Mouse (Mus musculus) hindbrain, postnatal 0 days (tissue): ENCODE measurements at regions not wholly inside any gene's neighbourhood (a gene's known extent, or its start where the extent isn't known, plus 50 kb on each side); places are given as distances from the start of the nearest gene placed in this dataset.
"Not testable (repeated sequence)": the region's sequence is repeated elsewhere in the genome, so short reads cannot be mapped to it uniquely, and the experiment has no call there.

ENCODE experiments used
- ATAC-seq: fragments of 200-750 bp; cut with Nextera tagmentation; 2 replicates; pipeline ENCODE4 v1.8.0; 2017; ENCODE audit warnings: mild to moderate bottlenecking, moderate TSS enrichment, moderate library complexity
- DNase-seq: peaks from one replicate; pipeline ENCODE4 v3.0.0-alpha.2; 2015; ENCODE audit warnings: low spot score
- H3K27ac ChIP-seq: fragments of 300-500 bp; sonication (generic); 2 replicates; pipeline ENCODE4 v1.5.1; 2014; ENCODE audit warnings: mild to moderate bottlenecking
- H3K27me3 ChIP-seq: fragments of 300-500 bp; sonication (generic); 2 replicates; pipeline ENCODE4 v1.6.1; 2014; ENCODE audit warnings: low read length, mixed read lengths; ENCODE audit not compliant: insufficient read depth
- H3K36me3 ChIP-seq: fragments of 300-500 bp; sonication (generic); 2 replicates; pipeline ENCODE4 v1.6.1; 2014; ENCODE audit warnings: low read length, mixed read lengths; ENCODE audit not compliant: insufficient read depth
- H3K4me1 ChIP-seq: fragments of 300-500 bp; sonication (generic); 2 replicates; pipeline ENCODE4 v1.6.1; 2014; ENCODE audit warnings: antibody characterized with exemption, low read length, mixed read lengths; ENCODE audit not compliant: insufficient read depth
- H3K4me2 ChIP-seq: fragments of 300-500 bp; sonication (generic); 2 replicates; pipeline ENCODE4 v1.6.1; 2014; ENCODE audit warnings: low read depth, mild to moderate bottlenecking, low read length, moderate library complexity, mixed read lengths
- H3K4me3 ChIP-seq: fragments of 300-500 bp; sonication (generic); 2 replicates; pipeline ENCODE4 v1.5.1; 2014; ENCODE audit warnings: low read length
- H3K9ac ChIP-seq: fragments of 300-500 bp; sonication (generic); replicated peaks from 2 replicates; pipeline ENCODE4 v1.6.1; 2014; ENCODE audit warnings: mild to moderate bottlenecking, low read length, moderate library complexity, mixed read lengths
- H3K9me3 ChIP-seq: fragments of 300-500 bp; sonication (generic); 2 replicates; pipeline ENCODE4 v1.6.1; 2016; ENCODE audit warnings: low read length, mixed read lengths
- CTCF ChIP-seq: IDR thresholded peaks from 2 replicates; pipeline ENCODE4 v1.5.1; 2016; ENCODE audit warnings: antibody characterized with exemption, control low read depth, low read depth
- WGBS: fragments of 180-500 bp; shearing (Covaris S2); extraction: QIAGEN DNeasy Blood & Tissue Kit; methylation state at CpG from one replicate; pipeline ENCODE4 v1.1.7; 2014; 5-methylcytosine and 5-hydroxymethylcytosine counted together

- H3K4me2 ChIP-seq: no peak overlapping the region
- H3K4me1 ChIP-seq: no peaks in the 10 kb centered on the region
- no peaks in the 10 kb centered on the region for H3K9me3 ChIP-seq
- DNase-seq: no peak
- ATAC-seq: no peak
- no peak overlapping the region for H3K9ac ChIP-seq
- H3K36me3 ChIP-seq: no peaks in the 10 kb centered on the region
- 21% methylated on average over 1 of the region's 1 CpGs for WGBS
- no peak overlapping the region for H3K4me3 ChIP-seq
- H3K27ac ChIP-seq: no peak overlapping the region
- no peaks in the 10 kb centered on the region for H3K27me3 ChIP-seq
- TF ChIP-seq CTCF: no peak
These were observed 171.3 kb upstream of the Gm11096 start for GRCm38 (mm10) chr17:81270235-81270634.

- Histone ChIP-seq H3K4me1 (no peaks in the 10 kb centered on the region), H3K4me3 (no peak overlapping the region), H3K27ac (no peak overlapping the region), H3K4me2 (no peak overlapping the region), H3K27me3 (no peaks in the 10 kb centered on the region), H3K9ac (no peak overlapping the region), H3K36me3 (no peaks in the 10 kb centered on the region), H3K9me3 (no peaks in the 10 kb centered on the region)
- no peak for DNase-seq
- 94% methylated on average over 1 of the region's 1 CpGs for WGBS
- no peak for ATAC-seq
- no peak for TF ChIP-seq CTCF
These were observed 179.6 kb upstream of the Gm11096 start for GRCm38 (mm10) chr17:81261957-81262356.

- 86% methylated on average over 1 of the region's 1 CpGs for WGBS
These were observed 181.5 kb upstream of the Gm11096 start for GRCm38 (mm10) chr17:81260036-81260435.

GRCm38 (mm10) chr17:81256106-81256505 is 185.5 kb upstream of the Gm11096 start:
- Histone ChIP-seq H3K27me3 (no peaks in the 10 kb centered on the region), H3K4me1 (no peaks in the 10 kb centered on the region), H3K27ac (no peak overlapping the region), H3K9ac (no peak overlapping the region), H3K9me3 (no peaks in the 10 kb centered on the region), H3K4me3 (no peak overlapping the region), H3K4me2 (no peak overlapping the region), H3K36me3 (no peaks in the 10 kb centered on the region)
- TF ChIP-seq CTCF: no peak
- 48% methylated on average over 3 of the region's 3 CpGs for WGBS
- DNase-seq (no peak), ATAC-seq (no peak)

More at GRCm38 (mm10) chr17:81260036-81260435, 181.5 kb upstream of the Gm11096 start:
- ATAC-seq (no peak), DNase-seq (no peak)
- no peak overlapping the region for H3K27ac ChIP-seq
- TF ChIP-seq CTCF: no peak
- no peaks in the 10 kb centered on the region for H3K27me3 ChIP-seq
- H3K4me1 ChIP-seq: no peaks in the 10 kb centered on the region
- no peaks in the 10 kb centered on the region for H3K36me3 ChIP-seq
- H3K9ac ChIP-seq: no peak overlapping the region
- H3K4me2 ChIP-seq: no peak overlapping the region
- no peak overlapping the region for H3K4me3 ChIP-seq
- no peaks in the 10 kb centered on the region for H3K9me3 ChIP-seq

GRCm38 (mm10) chr17:81250748-81251147 is 185.9 kb upstream of the Thumpd2 start:
- Histone ChIP-seq H3K27ac (no peak overlapping the region), H3K36me3 (no peaks in the 10 kb centered on the region), H3K27me3 (no peaks in the 10 kb centered on the region), H3K4me1 (no peaks in the 10 kb centered on the region), H3K4me3 (no peak overlapping the region), H3K9ac (no peak overlapping the region), H3K9me3 (no peaks in the 10 kb centered on the region), H3K4me2 (no peak overlapping the region)
- TF ChIP-seq CTCF: no peak
- WGBS: 58% methylated on average over 3 of the region's 3 CpGs
- ATAC-seq (peak; percentile 40; the same call in 1 of the 2 replicates), DNase-seq (peak; percentile 43)

- 88% methylated on average over 6 of the region's 6 CpGs for WGBS
- H3K4me1 ChIP-seq: no peaks in the 10 kb centered on the region
- no peak for DNase-seq
These were observed 181.3 kb upstream of the Thumpd2 start for GRCm38 (mm10) chr17:81246156-81246555.

GRCm38 (mm10) chr17:81231771-81232170 is 166.9 kb upstream of the Thumpd2 start:
- DNase-seq: not testable (repeated sequence)

More at GRCm38 (mm10) chr17:81246156-81246555, 181.3 kb upstream of the Thumpd2 start:
- H3K4me3 ChIP-seq: no peak overlapping the region
- H3K9ac ChIP-seq: no peak overlapping the region
- no peak overlapping the region for H3K4me2 ChIP-seq
- H3K27me3 ChIP-seq: no peaks in the 10 kb centered on the region
- TF ChIP-seq CTCF: no peak
- ATAC-seq: no peak
- no peak overlapping the region for H3K27ac ChIP-seq
- H3K9me3 ChIP-seq: no peaks in the 10 kb centered on the region
- no peaks in the 10 kb centered on the region for H3K36me3 ChIP-seq

More at GRCm38 (mm10) chr17:81231771-81232170, 166.9 kb upstream of the Thumpd2 start:
- H3K27ac ChIP-seq, H3K36me3 ChIP-seq, H3K9me3 ChIP-seq, H3K4me2 ChIP-seq, H3K4me3 ChIP-seq, H3K4me1 ChIP-seq, ATAC-seq, H3K27me3 ChIP-seq, H3K9ac ChIP-seq: not testable (repeated sequence)
- WGBS: 100% methylated on average over 12 of the region's 18 CpGs
